In the genomic region with DNA sequence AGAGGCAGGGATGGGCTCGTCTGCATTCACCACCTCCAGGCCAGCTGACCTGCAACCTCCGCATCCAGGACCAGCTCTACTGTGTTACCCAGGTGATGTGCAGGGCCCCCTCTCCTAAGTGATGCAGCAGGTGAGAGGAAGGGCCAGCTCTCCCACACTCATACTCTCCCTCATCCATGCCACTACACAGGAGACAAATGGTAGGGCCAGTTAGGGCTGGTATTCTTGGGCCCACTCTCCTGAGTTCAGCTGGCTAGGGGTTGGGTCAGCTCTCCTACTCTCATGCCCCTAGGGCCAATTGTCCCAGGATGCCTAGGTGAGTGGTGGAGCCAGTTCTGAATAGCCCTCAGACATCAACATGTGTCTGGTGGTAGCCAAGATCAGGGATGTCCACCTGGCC, we compare ENCODE assay signal across 19 mouse cellular contexts.
"Had no signal": no experiment of that assay in that cellular context is flagged by ENCODE, and none has a peak within 500 bp of the region (broad histone marks: within the 10 kb centered on the region; RNA-seq: fewer than 3 reads in every experiment).

No protein-coding gene starts in this region.

- H3K36me3 ChIP-seq: kidney, embryonic 15.5 days; liver, embryonic 13.5 days; neural tube, embryonic 12.5 days; neural tube, embryonic 15.5 days had no signal

- H3K4me3 ChIP-seq: kidney, embryonic 15.5 days; liver, embryonic 13.5 days; neural tube, embryonic 12.5 days; neural tube, embryonic 15.5 days had no signal

- H3K4me1 ChIP-seq: kidney, embryonic 15.5 days; liver, embryonic 13.5 days; neural tube, embryonic 12.5 days; neural tube, embryonic 15.5 days had no signal

- H3K27me3 ChIP-seq: kidney, embryonic 15.5 days; liver, embryonic 13.5 days; neural tube, embryonic 12.5 days; neural tube, embryonic 15.5 days had no signal

- H3K4me2 ChIP-seq: kidney, embryonic 15.5 days; liver, embryonic 13.5 days; neural tube, embryonic 12.5 days; neural tube, embryonic 15.5 days had no signal

- DNase-seq: kidney, adult 8-10 months; kidney, postnatal 14 days; kidney, postnatal 4 days; left cerebral cortex, postnatal 4 days; liver, embryonic 13.5 days; lung, adult 2 months; lung, postnatal 14 days; lung, postnatal 4 days; right cerebral cortex, adult 18-20 months; right cerebral cortex, postnatal 14 days; right cerebral cortex, postnatal 4 days; thymus, adult 2 months; thymus, postnatal 14 days; thymus, postnatal 4 days had no signal

- H3K27ac ChIP-seq: kidney, embryonic 15.5 days; liver, embryonic 13.5 days; neural tube, embryonic 12.5 days; neural tube, embryonic 15.5 days; stomach, postnatal 0 days had no signal

- H3K9ac ChIP-seq: kidney, embryonic 15.5 days; liver, embryonic 13.5 days; neural tube, embryonic 12.5 days; neural tube, embryonic 15.5 days had no signal

- H3K9me3 ChIP-seq: kidney, embryonic 15.5 days; liver, embryonic 13.5 days; neural tube, embryonic 12.5 days; neural tube, embryonic 15.5 days had no signal

- ATAC-seq: intestine, postnatal 0 days had no signal
